Mouse (Mus musculus) E14TG2a.4 (cell line): ENCODE measurements at regions not wholly inside any gene's neighbourhood (a gene's known extent, or its start where the extent isn't known, plus 50 kb on each side); places are given as distances from the start of the nearest gene placed in this dataset.
"Not testable (repeated sequence)": the region's sequence is repeated elsewhere in the genome, so short reads cannot be mapped to it uniquely, and the experiment has no call there.

ENCODE experiments used
- H3K27me3 ChIP-seq: 2 replicates; pipeline ENCODE4 v1.6.1; 2014; ENCODE audit warnings: low read length, control low read depth; ENCODE audit not compliant: insufficient read depth
- H3K36me3 ChIP-seq: 2 replicates; pipeline ENCODE4 v1.6.1; 2014; ENCODE audit warnings: low read length, control low read depth; ENCODE audit not compliant: insufficient read depth
- H3K4me1 ChIP-seq: replicated peaks from 2 replicates; pipeline ENCODE4 v1.6.1; 2014; ENCODE audit warnings: low read depth, low read length, control low read depth
- H3K4me3 ChIP-seq: replicated peaks from 2 replicates; pipeline ENCODE4 v1.5.1; 2014; ENCODE audit warnings: mild to moderate bottlenecking, low read length
- H3K9me3 ChIP-seq: 2 replicates; pipeline ENCODE4 v1.6.1; 2014; ENCODE audit warnings: low read length, control low read depth
- CTCF ChIP-seq: conservative IDR thresholded peaks from 2 replicates; pipeline ENCODE4 v1.5.1; 2014; ENCODE audit warnings: low read length
- NANOG ChIP-seq: IDR thresholded peaks from 2 replicates; pipeline ENCODE4 v1.6.1; 2014; ENCODE audit warnings: borderline replicate concordance, low read length, mixed read lengths
- POU5F1 ChIP-seq: IDR thresholded peaks from 2 replicates; pipeline ENCODE4 v1.6.1; 2014; ENCODE audit warnings: low read length, borderline replicate concordance

- H3K4me3 ChIP-seq = no peak overlapping the region
- H3K27me3 ChIP-seq = no peaks in the 10 kb centered on the region
- no peaks in the 10 kb centered on the region for H3K4me1 ChIP-seq
- H3K9me3 ChIP-seq = peaks cover 25% of the 10 kb centered on the region
- H3K36me3 ChIP-seq = peaks cover 2% of the 10 kb centered on the region; the same call in 1 of the 2 replicates
- TF ChIP-seq NANOG (no peak), CTCF (peak; percentile 72)
These were observed 146.2 kb downstream of the Gm28710 start for GRCm38 (mm10) chr5:16937840-16938239.

GRCm38 (mm10) chr5:16947430-16947829, 155.8 kb downstream of the Gm28710 start:
- TF ChIP-seq POU5F1 (no peak), CTCF (peak; percentile 30)
- Histone ChIP-seq H3K4me1 (peaks cover 5% of the 10 kb centered on the region; the same call in 1 of the 2 replicates), H3K27me3 (no peaks in the 10 kb centered on the region), H3K36me3 (no peaks in the 10 kb centered on the region), H3K9me3 (no peaks in the 10 kb centered on the region), H3K4me3 (no peak overlapping the region)

DNA sequence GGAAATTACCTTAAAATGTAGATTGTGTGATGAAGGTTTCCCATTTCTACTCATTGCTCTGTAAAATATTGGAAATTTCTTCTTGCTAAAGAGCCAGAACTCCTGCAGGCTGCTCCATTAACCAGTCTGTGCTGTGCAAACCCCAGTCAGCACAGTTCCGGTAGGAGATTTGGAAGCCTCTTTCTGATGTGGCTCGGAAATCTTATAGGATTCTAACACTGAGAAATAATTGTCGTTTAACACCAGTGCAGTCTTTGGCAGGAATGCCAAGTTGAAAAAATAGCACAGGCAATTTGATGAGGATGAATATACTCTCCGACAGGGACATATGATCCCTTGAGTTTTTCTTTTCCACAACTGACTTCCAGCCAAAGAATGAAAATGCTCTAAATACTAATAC, 176.1 kb downstream of the Gm28710 start:
- Histone ChIP-seq H3K4me3 (no peak overlapping the region), H3K36me3 (peaks cover 8% of the 10 kb centered on the region), H3K27me3 (no peaks in the 10 kb centered on the region), H3K4me1 (peaks cover 36% of the 10 kb centered on the region), H3K9me3 (no peaks in the 10 kb centered on the region)
- TF ChIP-seq CTCF (no peak), POU5F1 (no peak)

- peaks cover 42% of the 10 kb centered on the region for H3K4me1 ChIP-seq
- H3K9me3 ChIP-seq, H3K4me3 ChIP-seq, H3K27me3 ChIP-seq, H3K36me3 ChIP-seq: not testable (repeated sequence)
- peak; percentile 88 for TF ChIP-seq POU5F1
- TF ChIP-seq NANOG = peak; percentile 100
These were observed 177.2 kb downstream of the Gm28710 start for GRCm38 (mm10) chr5:16968817-16969216.

- Histone ChIP-seq H3K36me3 (peaks cover 3% of the 10 kb centered on the region; the same call in 1 of the 2 replicates), H3K4me3 (no peak overlapping the region)
- TF ChIP-seq CTCF (no peak), NANOG (no peak), POU5F1 (no peak)
These were observed 181.7 kb downstream of the Gm28710 start for GRCm38 (mm10) chr5:16973206-16973896.

GRCm38 (mm10) chr5:16976006-16976405, 184.4 kb downstream of the Gm28710 start:
- H3K4me3 ChIP-seq = no peak overlapping the region
- TF ChIP-seq CTCF (no peak), POU5F1 (no peak), NANOG (no peak)
- H3K36me3 ChIP-seq = peaks cover 3% of the 10 kb centered on the region; the same call in 1 of the 2 replicates
- H3K9me3 ChIP-seq = no peaks in the 10 kb centered on the region
- no peaks in the 10 kb centered on the region for H3K27me3 ChIP-seq
- peaks cover 23% of the 10 kb centered on the region for H3K4me1 ChIP-seq

More at GRCm38 (mm10) chr5:16973206-16973896, 181.7 kb downstream of the Gm28710 start:
- H3K4me1 ChIP-seq = peaks cover 32% of the 10 kb centered on the region
- no peaks in the 10 kb centered on the region for H3K27me3 ChIP-seq
- no peaks in the 10 kb centered on the region for H3K9me3 ChIP-seq

- H3K36me3 ChIP-seq = no peaks in the 10 kb centered on the region
- no peak overlapping the region for H3K4me3 ChIP-seq
- no peaks in the 10 kb centered on the region for H3K27me3 ChIP-seq
- TF ChIP-seq CTCF (no peak), NANOG (no peak)
- no peaks in the 10 kb centered on the region for H3K4me1 ChIP-seq
- H3K9me3 ChIP-seq = no peaks in the 10 kb centered on the region
These were observed 193.3 kb downstream of the Gm28710 start for GRCm38 (mm10) chr5:16984877-16985276.

- Histone ChIP-seq H3K27me3 (no peaks in the 10 kb centered on the region), H3K4me1 (no peaks in the 10 kb centered on the region), H3K36me3 (0 out of 2 replicates have a peak, but pooled peaks cover 3% of the 10 kb centered on the region), H3K9me3 (peaks cover 15% of the 10 kb centered on the region), H3K4me3 (no peak overlapping the region)
- TF ChIP-seq NANOG (no peak), POU5F1 (no peak), CTCF (no peak)
These were observed 199.9 kb downstream of the Gm28710 start for GRCm38 (mm10) chr5:16991518-16991917.

GRCm38 (mm10) chr5:16999183-16999582, 207.6 kb downstream of the Gm28710 start:
- Histone ChIP-seq H3K27me3 (no peaks in the 10 kb centered on the region), H3K9me3 (peaks cover 19% of the 10 kb centered on the region), H3K36me3 (0 out of 2 replicates have a peak, but pooled peaks cover 6% of the 10 kb centered on the region), H3K4me1 (no peaks in the 10 kb centered on the region), H3K4me3 (no peak overlapping the region)
- TF ChIP-seq NANOG = no peak
- no peak for TF ChIP-seq CTCF
- no peak for TF ChIP-seq POU5F1
